Mouse (Mus musculus) retina, adult 2 months (tissue): Measurements from ENCODE around the gene Hal.

Experiments
- DNase-seq: peaks from one replicate; pipeline ENCODE4 v3.0.0-alpha.2; 2012; ENCODE audit warnings: low read depth, low spot score

The Hal gene

DNA sequence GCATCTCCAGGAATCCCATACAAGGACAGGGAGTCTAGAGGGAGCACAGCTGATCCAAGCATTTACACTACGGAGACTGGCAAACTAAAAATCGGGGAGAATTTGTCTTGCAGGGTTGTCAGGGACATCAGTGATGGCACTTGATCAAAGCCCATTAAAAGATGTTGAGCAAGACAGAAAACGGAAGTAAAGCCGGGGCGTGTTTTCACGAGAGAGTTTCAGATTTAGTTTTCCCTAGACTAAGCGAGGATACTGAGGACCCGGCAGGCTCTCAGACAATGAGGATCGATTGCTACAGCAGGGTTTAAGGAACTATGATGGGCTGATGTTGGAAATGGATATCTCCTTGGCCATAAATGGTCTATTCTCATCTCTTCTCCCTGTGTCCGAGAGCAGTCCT lies 78.5 kb downstream of the Hal start:
- DNase-seq, result no peak

- no peak for DNase-seq
Measured at GRCm38 (mm10) chr10:93567841-93568566, 79.4 kb downstream of the Hal start.

- no peak for DNase-seq
Measured at GRCm38 (mm10) chr10:93568671-93569070, 80.1 kb downstream of the Hal start.
